Mouse (Mus musculus): Measurements from ENCODE around the gene Fhod1. TPM values are rescaled to one million over a fixed set of nuclear protein-coding genes. Genes with fewer than 3 reads are reported as not detected.

The Fhod1 gene
- total and polyA plus RNA-seq, 3 experiments, result 0.81 to 8.1 (median 3.1) TPM

GRCm38 (mm10) chr8:105294776-105295175 lies 53.0 kb downstream of the Fhod1 start:
- dilution Hi-C loops (cut with MboI; ENCODE audit: extremely low pct_ligation_motif_present, extremely low pct_unique_long_range_greater_than_20kb, low sequenced_read_pairs), result no loop called here
- Histone ChIP-seq H3K9me3 (replicated peaks; ENCODE audit: low read length) (no peaks in the 10 kb centered on the region), H3K27me3 (replicated peaks) (no peaks in the 10 kb centered on the region), H3K4me3 (replicated peaks in 1 of 3; ENCODE audit: low read depth in 2 of 3, low read length in 2 of 3, poor library complexity in 1 of 3) (peak overlapping the region in 1 of 3 experiments; percentile 57), H3K36me3 (replicated peaks in 1 of 2; ENCODE audit: control insufficient read depth in 1 of 2, insufficient read depth in 1 of 2, low read length in 1 of 2) (peaks cover under 1 to 26% of the 10 kb centered on the region in 2 experiments), H3K79me2 (replicated peaks; ENCODE audit: control insufficient read depth, extremely low read depth, insufficient read depth, poor library complexity, severe bottlenecking) (peaks cover 20% of the 10 kb centered on the region), H3K27ac (ENCODE audit: insufficient read depth, low read depth) (peak overlapping the region; percentile 65; the same call in 1 of the 2 replicates), H3K4me2 (ENCODE audit: insufficient read depth, low read depth, poor library complexity, severe bottlenecking) (peak overlapping the region; percentile 88), H3K9ac (ENCODE audit: insufficient read depth, low read depth) (0 out of 2 replicates have a peak overlapping the region, but pooled peaks have one; percentile 45), H3K4me1 (ENCODE audit: control insufficient read depth in 1 of 2, insufficient read depth in 2 of 2) (peaks cover 12 to 42% of the 10 kb centered on the region in 2 experiments)
- in situ Hi-C loops (cut with MboI; ENCODE audit: low pct_ligation_motif_present, low pct_unique_long_range_greater_than_20kb, low sequenced_read_pairs), result loop anchor here (5.0 kb wide), 1 partner anchor 37 kb away; the partner anchor contains the start of gene B3gnt9
- TF ChIP-seq CTCF (conservative IDR thresholded peaks at IDR 0.05 in 1 of 2, IDR thresholded peaks at IDR 0.05 in 1 of 2; ENCODE audit: low read depth in 2 of 2, low read length in 2 of 2), result no peak
- no peak for TF ChIP-seq HCFC1 (IDR thresholded peaks at IDR 0.05; ENCODE audit: low read depth, low read length)
- DNase-seq (ENCODE audit: extremely low read depth), result no peak

GRCm38 (mm10) chr8:105293405-105293804 lies 54.3 kb downstream of the Fhod1 start:
- peaks cover 13 to 35% of the 10 kb centered on the region in 2 experiments for H3K4me1 ChIP-seq (ENCODE audit: control insufficient read depth in 1 of 2, insufficient read depth in 2 of 2)
- no peaks in the 10 kb centered on the region for H3K9me3 ChIP-seq (replicated peaks; ENCODE audit: low read length)
- no peak overlapping the region for H3K4me2 ChIP-seq (ENCODE audit: insufficient read depth, low read depth, poor library complexity, severe bottlenecking)
- H3K79me2 ChIP-seq (replicated peaks; ENCODE audit: control insufficient read depth, extremely low read depth, insufficient read depth, poor library complexity, severe bottlenecking), result peaks cover 9% of the 10 kb centered on the region
- no peak overlapping the region for H3K27ac ChIP-seq (ENCODE audit: insufficient read depth, low read depth)
- H3K27me3 ChIP-seq (replicated peaks), result no peaks in the 10 kb centered on the region
- no peak for TF ChIP-seq ZKSCAN1 (IDR thresholded peaks at IDR 0.05; ENCODE audit: borderline replicate concordance, low read depth, low read length)
- TF ChIP-seq SMC3 (IDR thresholded peaks at IDR 0.05; ENCODE audit: low read depth, low read length), result no peak
- TF ChIP-seq NELFE (IDR thresholded peaks at IDR 0.05; ENCODE audit: low read depth, low read length), result no peak
- TF ChIP-seq NRF1 (IDR thresholded peaks at IDR 0.05; ENCODE audit: low read depth, low read length), result no peak
- no peak for TF ChIP-seq POLR2AphosphoS2 (IDR thresholded peaks at IDR 0.05; ENCODE audit: low read depth, low read length)
- no peak for TF ChIP-seq EP300 (IDR thresholded peaks at IDR 0.05; ENCODE audit: low read length)
- no peak for TF ChIP-seq SIN3A (IDR thresholded peaks at IDR 0.05; ENCODE audit: low read length)
- peaks cover 0 to 14% of the 10 kb centered on the region in 2 experiments for H3K36me3 ChIP-seq (replicated peaks in 1 of 2; ENCODE audit: control insufficient read depth in 1 of 2, insufficient read depth in 1 of 2, low read length in 1 of 2)
- no peak overlapping the region for H3K9ac ChIP-seq (ENCODE audit: insufficient read depth, low read depth)
- DNase-seq (ENCODE audit: extremely low read depth), result no peak
- in situ Hi-C loops (cut with MboI; ENCODE audit: low pct_ligation_motif_present, low pct_unique_long_range_greater_than_20kb, low sequenced_read_pairs), result loop anchor here (5.0 kb wide), 1 partner anchor 36 kb away; the partner anchor contains the start of gene B3gnt9
- H3K4me3 ChIP-seq (replicated peaks in 1 of 3; ENCODE audit: low read depth in 2 of 3, low read length in 2 of 3, poor library complexity in 1 of 3), result no peak overlapping the region
- dilution Hi-C loops (cut with MboI; ENCODE audit: extremely low pct_ligation_motif_present, extremely low pct_unique_long_range_greater_than_20kb, low sequenced_read_pairs), result no loop called here

- dilution Hi-C loops (cut with MboI; ENCODE audit: extremely low pct_ligation_motif_present, extremely low pct_unique_long_range_greater_than_20kb, low sequenced_read_pairs), result no loop called here
- Histone ChIP-seq H3K9ac (ENCODE audit: insufficient read depth, low read depth) (no peak overlapping the region), H3K4me3 (replicated peaks in 1 of 3; ENCODE audit: low read depth in 2 of 3, low read length in 2 of 3, poor library complexity in 1 of 3) (no peak overlapping the region)
Observed at GRCm38 (mm10) chr8:105292471-105292870, 55.3 kb downstream of the Fhod1 start.

More at GRCm38 (mm10) chr8:105292471-105292870, 55.3 kb downstream of the Fhod1 start:
- peaks cover 0 to 13% of the 10 kb centered on the region in 2 experiments for H3K36me3 ChIP-seq (replicated peaks in 1 of 2; ENCODE audit: control insufficient read depth in 1 of 2, insufficient read depth in 1 of 2, low read length in 1 of 2)
- no peak for DNase-seq (ENCODE audit: extremely low read depth)
- TF ChIP-seq POLR2A (IDR thresholded peaks at IDR 0.05; ENCODE audit: low read depth, low read length) (no peak), CHD2 (IDR thresholded peaks at IDR 0.05; ENCODE audit: low read length) (no peak), IRF4 (IDR thresholded peaks at IDR 0.05; ENCODE audit: low read depth, low read length) (no peak), ZMIZ1 (IDR thresholded peaks at IDR 0.05; ENCODE audit: low read depth, low read length) (no peak), HCFC1 (IDR thresholded peaks at IDR 0.05; ENCODE audit: low read depth, low read length) (no peak), CHD1 (IDR thresholded peaks at IDR 0.05; ENCODE audit: low read depth, low read length) (no peak), ZC3H11A (IDR thresholded peaks at IDR 0.05; ENCODE audit: low read depth, low read length) (no peak), ETS1 (conservative IDR thresholded peaks at IDR 0.05; ENCODE audit: low read depth, low read length) (no peak), MEF2A (IDR thresholded peaks at IDR 0.05; ENCODE audit: borderline replicate concordance, low read depth, low read length) (no peak), POLR2AphosphoS2 (IDR thresholded peaks at IDR 0.05; ENCODE audit: low read depth, low read length) (no peak), TCF12 (IDR thresholded peaks at IDR 0.05; ENCODE audit: low read depth, low read length) (no peak), SMC3 (IDR thresholded peaks at IDR 0.05; ENCODE audit: low read depth, low read length) (no peak), E2F4 (IDR thresholded peaks at IDR 0.05; ENCODE audit: insufficient replicate concordance, low read depth, low read length) (no peak), GABPA (IDR thresholded peaks at IDR 0.05; ENCODE audit: insufficient replicate concordance, low read depth, low read length) (no peak)
- no peaks in the 10 kb centered on the region for H3K9me3 ChIP-seq (replicated peaks; ENCODE audit: low read length)
- H3K27ac ChIP-seq (ENCODE audit: insufficient read depth, low read depth), result no peak overlapping the region
- no peak overlapping the region for H3K4me2 ChIP-seq (ENCODE audit: insufficient read depth, low read depth, poor library complexity, severe bottlenecking)
- in situ Hi-C loops (cut with MboI; ENCODE audit: low pct_ligation_motif_present, low pct_unique_long_range_greater_than_20kb, low sequenced_read_pairs), result loop anchor here (5.0 kb wide), 1 partner anchor 35 kb away; the partner anchor contains the start of gene B3gnt9
- peaks cover 13 to 40% of the 10 kb centered on the region in 2 experiments for H3K4me1 ChIP-seq (ENCODE audit: control insufficient read depth in 1 of 2, insufficient read depth in 2 of 2)
- no peaks in the 10 kb centered on the region for H3K27me3 ChIP-seq (replicated peaks)
- no peaks in the 10 kb centered on the region for H3K79me2 ChIP-seq (replicated peaks; ENCODE audit: control insufficient read depth, extremely low read depth, insufficient read depth, poor library complexity, severe bottlenecking)

Data from CH12.LX (cell line).